Mouse (Mus musculus): ENCODE results near the gene Nebl. TPM values are rescaled to one million over a fixed set of nuclear protein-coding genes. Genes with fewer than 3 reads are reported as not detected.

Gene Nebl
- total and polyA plus RNA-seq, 3 experiments: 4.7 to 5.4 TPM; not detected in 1

DNA sequence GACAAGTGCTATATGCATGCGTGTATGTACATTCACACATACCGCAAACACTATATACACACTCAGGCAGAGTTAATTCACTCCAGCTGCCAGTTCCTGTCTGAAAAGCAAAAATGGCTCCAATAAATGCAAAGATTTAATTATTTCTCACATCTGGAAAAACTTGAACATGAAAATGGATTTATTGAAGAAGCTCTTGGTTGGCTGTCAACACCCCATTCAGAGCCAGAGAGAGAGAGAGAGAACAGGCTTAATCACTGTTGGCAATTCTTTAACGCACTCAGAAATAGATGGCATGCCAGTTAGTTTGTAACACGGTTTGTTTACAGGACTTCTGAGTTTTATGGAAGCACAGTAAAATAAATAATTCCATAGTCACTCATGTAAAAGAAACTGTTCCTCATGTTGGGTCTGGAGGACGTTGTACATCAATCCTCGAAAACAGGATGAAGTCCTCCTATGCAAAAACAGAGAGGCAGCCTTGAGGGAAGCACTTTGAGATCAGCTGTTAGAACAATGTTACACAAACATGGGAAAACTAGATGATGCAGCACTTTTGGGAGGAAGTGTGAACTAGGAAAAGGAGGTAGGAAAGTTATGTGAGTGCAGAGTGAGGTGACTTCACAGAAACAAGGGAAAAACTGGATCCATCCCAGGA lies 265.6 kb downstream of the Nebl start:
- Histone ChIP-seq H3K9ac (ENCODE audit: control insufficient read depth, low read depth, low read length, poor library complexity, severe bottlenecking) (no peak overlapping the region), H3K9me3 (replicated peaks; ENCODE audit: insufficient read depth, low read length) (no peaks in the 10 kb centered on the region), H3K4me1 (ENCODE audit: control insufficient read depth in 1 of 2, insufficient read depth in 2 of 2, low read length in 2 of 2) (no peaks in the 10 kb centered on the region), H3K36me3 (ENCODE audit: control insufficient read depth in 1 of 2, insufficient read depth in 2 of 2, low read length in 2 of 2) (no peaks in the 10 kb centered on the region), H3K79me2 (ENCODE audit: control insufficient read depth, insufficient read depth, low read length, poor library complexity) (no peaks in the 10 kb centered on the region), H3K4me3 (ENCODE audit: control insufficient read depth in 1 of 2, insufficient read depth in 1 of 2, low read depth in 2 of 2, low read length in 2 of 2) (no peak overlapping the region), H3K27me3 (ENCODE audit: control insufficient read depth in 1 of 2, insufficient read depth in 2 of 2, low read length in 2 of 2) (no peaks in the 10 kb centered on the region; a peak in 1 of 4 replicates), H3K27ac (ENCODE audit: control insufficient read depth, low read depth, low read length) (no peak overlapping the region)
- no peak for DNase-seq (ENCODE audit: low read depth, low spot score)
- TF ChIP-seq BHLHE40 (IDR thresholded peaks at IDR 0.05; ENCODE audit: borderline replicate concordance, low read depth, low read length) (no peak), MEF2A (IDR thresholded peaks at IDR 0.05; ENCODE audit: extremely low read depth, insufficient replicate concordance, low read depth, low read length, poor library complexity, severe bottlenecking) (no peak), CHD1 (IDR thresholded peaks at IDR 0.05; ENCODE audit: low read depth, low read length) (no peak)

DNA sequence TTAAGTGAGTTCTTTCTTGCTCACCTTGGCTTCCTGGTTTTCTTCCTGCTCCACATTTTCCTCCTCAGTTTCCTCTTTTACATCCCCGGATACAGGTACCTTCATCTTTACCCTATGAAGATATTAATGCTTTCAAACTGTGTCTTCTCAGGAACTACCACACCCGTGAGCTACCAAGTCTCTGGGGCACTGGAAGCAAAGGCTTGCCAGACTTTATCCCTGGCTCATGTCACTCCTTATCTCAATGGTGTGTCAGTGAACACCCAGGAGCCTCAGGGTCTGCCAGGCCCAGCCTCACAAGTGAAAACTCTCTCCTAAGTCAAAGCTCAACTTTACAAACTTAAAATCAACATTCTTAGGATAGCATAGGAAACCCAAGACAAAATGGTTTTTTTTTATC lies 270.8 kb downstream of the Nebl start:
- no peak overlapping the region for H3K9ac ChIP-seq (ENCODE audit: control insufficient read depth, low read depth, low read length, poor library complexity, severe bottlenecking)
- TF ChIP-seq POLR2AphosphoS2 (IDR thresholded peaks at IDR 0.05; ENCODE audit: low read length): no peak
- no peak for TF ChIP-seq TCF12 (IDR thresholded peaks at IDR 0.05; ENCODE audit: low read depth, low read length)
- no peak for TF ChIP-seq SMC3 (IDR thresholded peaks at IDR 0.05; ENCODE audit: low read depth, low read length)
- TF ChIP-seq CTCF (IDR thresholded peaks at IDR 0.05 in 2 of 3, conservative IDR thresholded peaks at IDR 0.05 in 1 of 3; ENCODE audit: control insufficient read depth in 1 of 3, insufficient read depth in 1 of 3, low read depth in 2 of 3, low read length in 3 of 3, poor library complexity in 1 of 3, severe bottlenecking in 1 of 3): no peak
- no peak for TF ChIP-seq ETS1 (IDR thresholded peaks at IDR 0.05; ENCODE audit: low read depth, low read length)
- TF ChIP-seq RCOR1 (IDR thresholded peaks at IDR 0.05; ENCODE audit: low read depth, low read length): no peak
- no peak for TF ChIP-seq HCFC1 (IDR thresholded peaks at IDR 0.05; ENCODE audit: low read depth, low read length)
- TF ChIP-seq KAT2A (conservative IDR thresholded peaks at IDR 0.05; ENCODE audit: low read depth, low read length): no peak
- no peak for TF ChIP-seq ZNF384 (IDR thresholded peaks at IDR 0.05; ENCODE audit: low read depth, low read length)
- no peak for TF ChIP-seq NRF1 (IDR thresholded peaks at IDR 0.05; ENCODE audit: insufficient read depth, low read depth, low read length, poor library complexity, severe bottlenecking)
- TF ChIP-seq ZKSCAN1 (IDR thresholded peaks at IDR 0.05; ENCODE audit: low read depth, low read length): no peak
- TF ChIP-seq ZC3H11A (IDR thresholded peaks at IDR 0.05; ENCODE audit: low read depth, low read length): no peak
- TF ChIP-seq ELF1 (IDR thresholded peaks at IDR 0.05; ENCODE audit: low read depth, low read length): no peak
- no peak for TF ChIP-seq MEF2A (IDR thresholded peaks at IDR 0.05; ENCODE audit: extremely low read depth, insufficient replicate concordance, low read depth, low read length, poor library complexity, severe bottlenecking)
- no peak for TF ChIP-seq POLR2A (IDR thresholded peaks at IDR 0.05; ENCODE audit: control insufficient read depth in 1 of 2, insufficient read depth in 1 of 2, low read depth in 1 of 2, low read length in 2 of 2, poor library complexity in 1 of 2)
- TF ChIP-seq NELFE (IDR thresholded peaks at IDR 0.05; ENCODE audit: low read depth, low read length): no peak
- no peak for TF ChIP-seq RAD21 (IDR thresholded peaks at IDR 0.05; ENCODE audit: low read depth, low read length)
- no peak for TF ChIP-seq MYC (IDR thresholded peaks at IDR 0.05; ENCODE audit: low read depth, low read length)
- TF ChIP-seq MXI1 (IDR thresholded peaks at IDR 0.05; ENCODE audit: low read depth, low read length): no peak

More for the DNA sequence above, 270.8 kb downstream of the Nebl start:
- Histone ChIP-seq H3K36me3 (ENCODE audit: control insufficient read depth in 1 of 2, insufficient read depth in 2 of 2, low read length in 2 of 2) (no peaks in the 10 kb centered on the region), H3K79me2 (ENCODE audit: control insufficient read depth, insufficient read depth, low read length, poor library complexity) (no peaks in the 10 kb centered on the region), H3K9me3 (replicated peaks; ENCODE audit: insufficient read depth, low read length) (no peaks in the 10 kb centered on the region), H3K27ac (ENCODE audit: control insufficient read depth, low read depth, low read length) (no peak overlapping the region), H3K4me3 (ENCODE audit: control insufficient read depth in 1 of 2, insufficient read depth in 1 of 2, low read depth in 2 of 2, low read length in 2 of 2) (no peak overlapping the region), H3K27me3 (ENCODE audit: control insufficient read depth in 1 of 2, insufficient read depth in 2 of 2, low read length in 2 of 2) (no peaks in the 10 kb centered on the region; a peak in 1 of 4 replicates), H3K4me1 (ENCODE audit: control insufficient read depth in 1 of 2, insufficient read depth in 2 of 2, low read length in 2 of 2) (no peaks in the 10 kb centered on the region)
- DNase-seq (ENCODE audit: low read depth, low spot score): no peak
